Mouse (Mus musculus): ENCODE results near the gene Hcn2. TPM values are rescaled to one million over a fixed set of nuclear protein-coding genes. Genes with fewer than 3 reads are reported as not detected.

The Hcn2 gene
- total RNA-seq, 4 experiments from 2014 or later = 8.1 to 10.9 (median 10.3) TPM

DNA sequence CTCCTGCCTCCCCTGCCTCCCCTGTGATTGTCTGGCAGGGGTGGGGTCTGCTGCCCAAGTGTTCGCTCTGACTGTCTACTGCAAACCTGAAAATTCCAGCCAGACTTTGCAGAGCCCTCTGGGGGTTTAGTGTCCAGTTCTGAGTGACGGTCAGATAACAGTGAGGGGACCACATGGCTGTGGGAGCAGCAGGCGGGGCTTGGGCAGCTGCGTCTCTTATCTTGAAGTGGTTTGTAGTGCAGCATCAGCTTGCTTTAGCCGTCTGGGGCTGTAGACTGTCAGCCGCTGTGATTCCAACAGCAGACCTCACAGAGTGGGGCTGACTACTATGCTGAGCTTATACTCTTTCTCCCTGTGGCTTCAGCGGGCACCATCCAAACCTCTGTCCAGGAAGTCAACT lies 7.1 kb upstream of the Hcn2 start:
- DNase-seq = no peak

DNA sequence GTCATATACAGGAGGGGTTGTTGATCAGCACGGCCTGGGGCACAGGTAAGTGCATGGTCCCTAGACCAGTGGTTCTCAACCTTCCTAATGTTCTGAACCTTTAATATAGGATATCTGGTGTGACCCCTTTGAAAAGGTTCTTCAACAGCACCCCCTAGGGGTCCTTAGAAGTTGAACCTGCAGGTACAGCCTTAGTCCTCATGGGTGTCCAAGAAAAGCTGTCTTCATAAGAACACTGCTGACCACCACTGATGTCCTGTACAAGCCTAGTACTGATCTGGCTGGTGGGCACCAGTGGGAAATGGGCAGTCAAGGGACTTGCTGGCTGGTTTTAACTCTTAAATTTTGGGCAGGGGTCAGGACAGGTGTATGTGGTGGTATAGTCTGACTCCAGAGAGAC lies 4.4 kb upstream of the Hcn2 start:
- DNase-seq = no peak

DNA sequence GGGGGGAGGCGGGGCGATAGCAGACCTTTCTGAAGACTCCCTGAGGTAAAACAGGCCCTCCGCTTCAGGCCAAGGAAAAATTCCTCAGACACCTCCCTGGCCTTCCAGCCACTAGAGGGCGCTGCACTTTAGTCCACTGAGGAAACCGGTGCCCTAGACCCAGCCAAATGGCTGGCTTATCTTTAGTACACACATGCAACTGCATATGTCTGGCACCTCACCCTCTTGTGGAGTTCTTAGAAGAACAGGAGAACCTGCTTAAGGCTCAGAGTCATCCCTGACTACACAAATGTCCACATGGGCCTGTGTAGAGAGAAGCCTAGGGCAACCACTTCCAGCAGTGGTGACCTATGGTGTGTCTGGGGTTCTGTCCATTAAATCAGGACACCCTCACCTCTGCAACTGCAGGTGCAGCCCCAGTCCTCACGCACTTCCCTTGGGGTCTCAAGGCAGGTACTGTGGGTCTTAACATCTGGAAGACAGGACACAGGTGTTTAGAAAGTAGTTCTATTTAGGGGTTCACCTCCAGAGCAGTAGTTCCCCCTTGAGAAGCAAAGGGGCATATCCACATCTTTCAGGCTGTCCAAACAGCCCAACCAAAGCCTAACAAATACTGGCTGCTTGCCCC lies 3.8 kb upstream of the Hcn2 start:
- DNase-seq = no peak

DNA sequence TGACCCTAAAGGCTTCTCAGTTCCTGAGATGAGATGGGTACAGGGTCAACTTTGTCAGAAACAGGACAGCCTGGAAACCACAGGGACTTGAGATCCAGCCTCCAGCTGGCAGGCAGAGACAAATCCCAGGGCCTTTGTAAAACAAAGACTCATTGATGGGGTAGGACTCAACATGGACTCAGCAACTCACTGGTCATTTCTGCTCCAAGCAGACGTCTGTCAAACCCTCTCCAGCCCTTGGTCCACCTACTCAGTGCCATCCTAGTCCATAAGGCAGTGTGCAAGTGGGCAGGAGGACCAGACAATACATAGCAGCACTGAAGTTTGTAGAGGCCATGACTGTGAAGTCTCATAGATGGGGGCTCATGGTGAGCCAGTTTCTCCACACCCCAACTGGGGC lies 3.3 kb upstream of the Hcn2 start:
- DNase-seq = no peak

DNA sequence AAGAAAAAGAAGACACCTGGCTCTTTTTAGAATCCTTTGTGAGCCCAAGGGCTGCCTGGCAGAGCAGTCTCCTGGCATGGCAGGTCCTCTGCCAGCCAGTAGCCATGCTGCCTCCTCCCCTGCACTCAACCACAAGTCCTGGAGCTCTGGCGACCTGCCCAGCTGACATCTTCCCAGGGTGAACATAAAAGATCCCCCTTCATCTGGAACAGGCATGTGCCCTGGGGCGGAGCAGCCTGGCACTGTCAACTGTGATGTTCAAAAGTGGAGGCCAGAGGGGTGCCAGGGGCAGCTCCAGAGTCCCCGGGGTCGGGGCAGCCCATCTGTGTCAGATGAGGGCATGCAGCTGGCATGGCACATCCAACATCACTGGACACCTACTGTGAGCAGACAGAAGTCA lies 1.4 kb upstream of the Hcn2 start:
- no peak for DNase-seq

DNA sequence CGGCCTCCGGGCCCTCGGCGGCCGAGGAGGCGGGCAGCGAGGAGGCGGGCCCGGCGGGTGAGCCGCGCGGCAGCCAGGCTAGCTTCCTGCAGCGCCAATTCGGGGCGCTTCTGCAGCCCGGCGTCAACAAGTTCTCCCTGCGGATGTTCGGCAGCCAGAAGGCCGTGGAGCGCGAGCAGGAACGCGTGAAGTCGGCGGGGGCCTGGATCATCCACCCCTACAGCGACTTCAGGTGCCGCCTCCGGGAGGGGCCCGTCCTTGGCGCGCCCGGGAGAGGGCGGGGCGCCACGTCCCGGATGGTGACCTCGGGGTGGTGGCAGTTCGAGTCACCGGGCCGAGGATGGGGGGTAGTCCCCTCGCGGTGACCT lies 538 bp downstream of the Hcn2 start:
- DNase-seq = no peak

DNA sequence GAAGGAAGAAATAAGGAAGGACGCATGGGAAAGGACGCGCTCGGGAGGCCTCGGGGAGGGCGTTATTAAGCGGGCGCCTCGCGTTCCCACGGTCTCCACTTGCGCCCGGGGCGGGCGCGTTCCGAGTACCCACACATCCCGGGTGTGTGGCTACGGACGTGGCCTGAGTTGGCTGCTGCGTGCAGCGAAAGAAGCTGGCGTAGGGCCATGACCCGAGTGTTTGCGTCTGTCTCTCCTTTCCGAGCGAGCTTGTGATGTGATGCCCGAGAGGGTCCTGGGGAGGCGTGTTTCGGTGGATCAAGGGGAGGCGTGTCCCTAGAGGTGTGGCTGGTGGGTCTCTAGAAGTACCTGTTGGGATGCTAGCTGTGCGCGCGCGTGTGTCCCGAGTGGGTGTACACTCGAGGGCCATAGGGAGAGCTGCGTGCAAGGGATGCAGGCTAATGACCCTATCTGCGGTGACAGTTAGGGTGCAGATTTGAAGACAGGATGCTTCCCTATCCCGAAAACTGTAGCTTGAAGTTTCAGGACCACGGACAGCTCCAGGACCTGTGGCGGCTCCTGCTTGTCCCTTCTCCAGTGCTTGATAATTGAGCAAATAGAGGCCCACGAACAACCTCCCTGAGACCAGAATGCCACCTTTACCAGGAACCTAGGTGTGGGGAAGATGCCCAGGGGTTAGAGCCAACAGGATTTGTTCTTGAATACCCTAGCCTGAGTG lies 1.4 kb downstream of the Hcn2 start:
- no peak for DNase-seq

DNA sequence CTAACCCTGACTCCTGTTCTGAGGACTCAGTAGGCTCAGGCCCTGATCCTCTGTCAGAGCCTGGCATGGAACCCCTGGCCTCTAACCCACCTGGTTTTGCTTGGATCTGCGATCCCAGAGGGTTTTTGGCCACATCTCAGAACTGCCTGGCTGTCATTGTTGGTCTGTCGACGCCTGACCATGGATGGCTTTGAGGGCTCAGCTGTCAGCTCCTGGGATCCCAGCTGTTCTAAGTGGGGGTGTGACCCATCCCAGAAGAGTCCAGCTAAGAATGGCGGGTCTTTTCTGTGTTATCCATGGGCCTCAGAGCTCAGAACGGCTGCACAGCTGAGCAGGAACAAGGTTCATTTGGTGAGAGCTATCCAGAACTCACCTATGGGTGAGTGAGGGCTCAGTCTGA lies 4.7 kb downstream of the Hcn2 start:
- no peak for DNase-seq

DNA sequence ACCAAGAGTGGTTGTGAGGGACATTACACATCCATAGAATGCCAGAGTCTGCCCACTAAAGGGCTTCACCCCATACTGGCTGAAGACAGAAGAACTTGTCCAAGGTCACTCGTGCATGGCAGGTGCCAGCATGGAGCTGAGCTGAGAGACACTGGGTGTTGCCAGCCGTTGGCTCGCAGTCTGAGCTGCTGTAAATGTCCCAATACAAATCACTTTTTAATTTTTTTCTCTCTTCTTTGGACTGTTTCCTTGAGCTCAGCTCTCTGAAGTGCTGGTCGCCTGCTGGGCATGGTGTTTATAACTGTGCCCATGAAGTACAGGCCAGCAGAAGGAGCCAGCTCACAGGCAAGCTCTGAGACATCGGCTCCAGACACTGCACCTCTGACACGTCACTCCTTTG lies 6.6 kb downstream of the Hcn2 start:
- DNase-seq = no peak

DNA sequence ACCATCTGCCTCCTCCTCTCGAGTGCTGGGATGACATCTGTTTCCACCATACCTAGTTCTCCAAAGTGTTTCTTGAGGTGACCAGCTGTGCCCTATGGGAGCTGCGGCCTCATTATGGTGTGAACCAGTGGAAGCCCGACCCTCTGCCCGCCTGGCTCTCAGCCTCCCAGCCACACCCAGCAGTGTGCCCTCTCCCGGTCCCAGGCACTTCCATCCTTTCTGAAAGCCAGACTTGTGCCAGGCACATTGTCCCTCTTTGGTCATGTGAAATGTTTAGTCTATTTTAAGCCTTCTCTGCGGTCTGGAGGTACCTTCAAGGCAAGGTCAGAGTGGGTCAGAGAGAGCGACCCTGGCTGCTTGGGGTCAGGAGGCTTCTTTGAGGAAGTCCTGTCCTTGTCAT lies 7.3 kb downstream of the Hcn2 start:
- no peak for DNase-seq

DNA sequence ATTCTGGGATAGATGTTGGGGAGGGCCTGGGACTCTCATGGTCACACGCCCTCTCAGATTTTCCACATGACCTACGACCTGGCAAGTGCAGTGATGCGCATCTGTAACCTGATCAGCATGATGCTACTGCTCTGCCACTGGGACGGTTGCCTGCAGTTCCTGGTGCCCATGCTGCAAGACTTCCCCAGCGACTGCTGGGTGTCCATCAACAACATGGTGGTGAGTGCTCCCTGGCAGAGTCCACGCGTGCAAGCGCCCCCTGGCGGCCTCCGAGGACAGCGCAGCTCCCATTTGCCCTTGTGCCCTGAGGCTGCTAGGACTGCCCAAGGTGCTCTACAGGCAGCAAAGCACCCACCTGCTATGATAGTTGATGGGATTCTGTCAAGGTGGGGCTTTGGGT lies 9.7 kb downstream of the Hcn2 start:
- DNase-seq = no peak

DNA sequence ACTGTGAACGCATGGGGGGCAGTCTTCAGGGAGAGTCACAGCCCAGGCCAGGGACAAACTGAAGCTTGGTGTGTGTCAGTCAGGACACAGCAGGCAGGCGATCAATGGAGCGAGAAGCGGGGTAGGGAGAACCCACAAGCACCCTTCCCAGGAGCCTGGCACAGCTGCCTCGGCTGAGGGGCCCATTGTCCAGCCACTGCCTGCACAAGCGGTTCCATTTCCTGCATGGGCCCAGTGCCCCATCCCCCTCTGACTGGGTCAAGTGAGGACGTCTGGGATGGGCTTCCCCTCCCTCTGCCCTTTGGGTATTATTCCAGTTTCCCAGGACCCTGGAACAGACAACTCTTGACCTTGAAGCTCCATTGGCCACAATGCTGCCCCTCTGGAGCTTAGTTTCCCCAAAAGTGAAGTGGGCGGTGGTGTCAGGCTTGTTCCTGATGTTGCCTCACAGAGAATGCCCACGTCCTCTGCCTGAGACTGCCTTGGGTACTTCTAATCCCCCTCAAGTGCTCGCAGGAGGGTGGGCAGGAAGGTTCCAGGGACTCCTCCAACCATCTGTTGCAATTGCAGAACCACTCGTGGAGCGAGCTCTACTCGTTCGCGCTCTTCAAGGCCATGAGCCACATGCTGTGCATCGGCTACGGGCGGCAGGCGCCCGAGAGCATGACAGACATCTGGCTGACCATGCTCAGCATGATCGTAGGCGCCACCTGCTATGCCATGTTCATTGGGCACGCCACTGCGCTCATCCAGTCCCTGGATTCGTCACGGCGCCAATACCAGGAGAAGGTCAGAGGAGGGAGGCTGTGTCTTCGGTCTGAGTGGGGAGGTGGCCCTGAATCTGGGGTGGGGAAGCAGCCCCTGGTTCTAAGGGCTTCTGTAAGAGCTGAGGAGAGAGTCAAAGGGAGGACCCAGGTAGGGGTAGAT lies 12.2 kb downstream of the Hcn2 start:
- DNase-seq = no peak

DNA sequence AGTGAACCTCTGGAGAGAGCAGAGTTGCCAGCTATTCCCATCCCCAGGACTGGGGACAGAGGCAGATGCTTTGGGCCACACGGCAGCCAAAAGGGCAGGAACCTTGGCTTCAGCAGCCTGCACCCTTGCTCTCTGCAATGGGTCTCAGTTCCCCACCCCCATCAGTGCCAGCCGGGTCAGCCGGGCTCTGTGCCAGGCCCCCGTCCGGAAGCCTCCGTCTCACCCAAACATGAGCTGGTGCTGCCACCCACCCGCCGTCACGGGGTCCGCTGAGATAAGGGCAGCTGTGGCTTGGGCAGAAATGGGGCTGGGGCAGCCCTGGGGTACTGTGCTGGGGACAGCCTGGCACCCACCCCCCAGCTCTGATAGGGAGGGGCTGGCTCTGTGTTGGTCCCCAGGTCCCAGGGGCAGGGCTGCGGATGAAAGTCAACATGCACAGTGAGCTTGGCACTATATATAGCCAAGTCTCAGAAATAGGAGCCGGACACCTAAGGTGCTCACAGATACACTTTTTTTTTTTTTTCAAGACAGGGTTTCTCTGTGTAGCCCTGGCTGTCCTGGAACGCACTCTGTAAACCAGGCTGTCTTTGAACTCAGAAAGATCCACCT lies 13.0 kb downstream of the Hcn2 start:
- no peak for DNase-seq

DNA sequence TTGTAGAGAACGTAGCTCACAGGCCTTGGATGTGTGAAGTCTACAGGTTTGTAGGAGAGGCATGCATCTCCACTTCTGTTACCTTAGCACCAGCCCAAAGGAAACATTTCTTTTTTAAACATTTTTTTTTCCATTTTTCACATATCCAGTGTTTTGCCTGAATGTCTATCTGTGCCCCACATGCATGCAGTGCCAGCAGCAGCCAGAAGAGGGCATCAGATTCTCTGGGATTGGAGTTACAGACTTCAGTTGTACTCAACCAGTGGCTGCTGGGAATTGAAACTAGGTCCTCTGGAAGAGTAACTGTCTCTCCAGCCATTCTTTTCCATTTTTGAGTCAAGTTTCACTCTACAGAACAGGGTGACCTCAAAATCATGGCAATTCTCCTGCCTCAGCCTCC lies 16.1 kb downstream of the Hcn2 start:
- DNase-seq = no peak

DNA sequence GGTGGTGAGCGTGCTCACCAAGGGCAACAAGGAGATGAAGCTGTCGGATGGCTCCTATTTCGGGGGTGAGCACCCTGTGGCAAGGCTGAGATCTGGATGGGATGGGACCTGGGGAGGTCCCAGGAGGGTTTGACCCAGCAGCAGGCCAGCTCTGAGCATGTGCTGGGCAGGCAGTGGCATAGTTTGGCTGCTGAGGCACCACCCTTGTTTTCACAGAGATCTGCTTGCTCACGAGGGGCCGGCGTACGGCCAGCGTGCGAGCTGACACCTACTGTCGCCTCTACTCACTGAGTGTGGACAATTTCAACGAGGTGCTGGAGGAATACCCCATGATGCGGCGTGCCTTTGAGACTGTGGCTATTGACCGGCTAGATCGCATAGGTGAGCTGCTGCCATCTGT lies 17.4 kb downstream of the Hcn2 start:
- DNase-seq = no peak

DNA sequence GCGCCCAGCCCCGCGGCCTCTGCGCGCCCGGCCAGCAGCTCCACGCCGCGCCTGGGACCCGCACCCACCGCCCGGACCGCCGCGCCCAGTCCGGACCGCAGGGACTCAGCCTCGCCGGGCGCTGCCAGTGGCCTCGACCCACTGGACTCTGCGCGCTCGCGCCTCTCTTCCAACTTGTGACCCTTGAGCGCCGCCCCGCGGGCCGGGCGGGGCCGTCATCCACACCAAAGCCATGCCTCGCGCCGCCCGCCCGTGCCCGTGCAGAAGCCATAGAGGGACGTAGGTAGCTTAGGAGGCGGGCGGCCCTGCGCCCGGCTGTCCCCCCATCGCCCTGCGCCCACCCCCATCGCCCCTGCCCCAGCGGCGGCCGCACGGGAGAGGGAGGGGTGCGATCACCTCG lies 18.9 kb downstream of the Hcn2 start:
- no peak for DNase-seq

DNA sequence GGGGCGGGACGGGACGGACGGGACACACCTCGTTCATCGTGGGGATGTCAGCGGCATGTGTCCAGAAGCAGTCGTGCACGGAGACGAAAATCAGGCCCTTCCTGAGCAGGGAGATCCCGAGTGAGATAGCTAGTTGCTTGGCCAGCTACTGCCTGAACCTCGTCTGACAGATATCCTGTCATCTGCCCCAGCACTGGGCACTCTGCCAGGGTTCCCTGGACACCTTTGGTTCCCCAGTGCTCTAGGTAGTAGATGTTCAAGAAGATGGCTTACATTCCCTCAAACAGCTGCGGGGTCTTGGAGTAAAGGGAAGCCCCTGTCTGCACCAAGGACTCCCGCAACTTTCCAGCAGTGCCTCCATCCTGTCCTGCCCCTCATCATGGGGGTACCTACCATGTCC lies 20.3 kb downstream of the Hcn2 start:
- no peak for DNase-seq

DNA sequence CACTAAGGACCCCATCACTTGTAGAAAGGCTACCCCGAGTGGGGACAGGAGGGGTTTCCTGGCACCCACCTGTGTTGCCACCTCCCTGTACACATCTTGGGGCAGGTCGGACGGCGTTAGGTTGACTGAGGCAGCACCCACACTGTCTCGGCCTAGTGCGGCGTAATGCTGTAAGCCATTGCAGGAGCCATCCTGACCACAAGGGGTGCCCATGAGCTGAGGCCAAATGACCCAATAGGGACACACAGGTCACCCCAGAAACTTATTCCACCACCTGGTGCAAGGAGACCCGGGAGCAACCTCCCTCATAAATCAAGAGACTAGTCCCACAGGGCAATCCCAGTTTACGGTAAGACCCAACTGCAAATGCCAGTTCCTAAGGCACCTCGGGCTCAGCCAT lies 21.8 kb downstream of the Hcn2 start:
- DNase-seq = no peak

DNA sequence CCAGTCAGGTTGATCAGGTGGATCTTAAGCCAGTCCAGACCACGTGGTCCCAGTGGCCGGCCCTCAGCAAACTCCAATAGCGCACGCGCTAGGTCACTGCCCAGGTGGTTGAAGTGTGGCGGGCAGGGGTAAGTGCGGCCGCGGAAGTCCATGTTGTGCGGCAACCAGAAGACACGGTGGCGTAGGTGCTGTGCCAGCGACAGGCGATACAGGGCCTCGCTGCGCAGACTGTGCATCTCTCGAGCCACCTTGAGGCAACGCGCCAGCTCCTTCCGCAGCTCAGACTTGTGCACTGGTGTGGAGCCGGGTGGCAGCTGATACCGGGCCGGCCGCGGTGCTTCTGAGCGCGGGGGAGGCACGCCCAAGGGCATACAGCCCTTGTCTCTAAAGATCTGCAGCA lies 22.8 kb downstream of the Hcn2 start:
- DNase-seq = no peak

DNA sequence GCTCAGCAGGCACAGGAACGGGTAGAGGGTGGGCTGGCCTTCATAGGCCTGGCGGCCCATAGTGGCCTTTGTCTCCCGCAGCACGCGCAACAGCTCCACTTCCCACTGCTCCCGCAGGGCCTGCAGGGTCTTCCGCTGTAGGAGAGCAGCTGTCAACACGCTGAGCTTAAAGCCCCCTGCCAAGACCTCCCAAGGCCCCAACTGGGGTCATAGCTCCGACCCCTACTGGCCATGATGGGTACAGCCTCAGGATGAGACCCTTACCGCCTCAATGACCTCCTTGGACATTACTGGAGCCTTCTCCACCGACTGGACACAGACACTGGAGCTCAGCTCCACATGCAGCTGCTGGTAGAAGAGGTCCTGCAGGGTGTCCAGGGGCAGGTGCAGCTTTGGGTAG lies 24.4 kb downstream of the Hcn2 start:
- no peak for DNase-seq

DNA sequence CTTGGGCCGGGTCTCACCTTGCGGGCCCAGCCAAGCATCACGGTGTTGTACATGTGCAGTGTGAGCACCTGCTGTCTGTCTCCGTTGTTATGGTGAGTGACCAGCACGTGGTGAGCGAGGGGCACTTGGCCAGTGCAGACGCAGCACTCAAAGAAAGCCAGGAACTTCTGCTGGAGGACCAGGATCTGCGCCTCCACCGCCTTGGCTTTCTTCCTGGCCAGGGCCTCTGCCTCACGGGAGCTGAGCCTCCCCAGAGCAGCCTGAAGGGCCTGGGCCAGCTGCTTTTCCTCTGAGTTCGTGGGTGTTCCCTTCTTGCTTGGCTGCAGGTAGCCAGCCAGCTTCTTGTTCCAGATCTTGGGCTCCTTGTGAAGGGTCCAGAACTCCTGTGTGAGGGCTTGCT lies 26.7 kb downstream of the Hcn2 start:
- DNase-seq = no peak

DNA sequence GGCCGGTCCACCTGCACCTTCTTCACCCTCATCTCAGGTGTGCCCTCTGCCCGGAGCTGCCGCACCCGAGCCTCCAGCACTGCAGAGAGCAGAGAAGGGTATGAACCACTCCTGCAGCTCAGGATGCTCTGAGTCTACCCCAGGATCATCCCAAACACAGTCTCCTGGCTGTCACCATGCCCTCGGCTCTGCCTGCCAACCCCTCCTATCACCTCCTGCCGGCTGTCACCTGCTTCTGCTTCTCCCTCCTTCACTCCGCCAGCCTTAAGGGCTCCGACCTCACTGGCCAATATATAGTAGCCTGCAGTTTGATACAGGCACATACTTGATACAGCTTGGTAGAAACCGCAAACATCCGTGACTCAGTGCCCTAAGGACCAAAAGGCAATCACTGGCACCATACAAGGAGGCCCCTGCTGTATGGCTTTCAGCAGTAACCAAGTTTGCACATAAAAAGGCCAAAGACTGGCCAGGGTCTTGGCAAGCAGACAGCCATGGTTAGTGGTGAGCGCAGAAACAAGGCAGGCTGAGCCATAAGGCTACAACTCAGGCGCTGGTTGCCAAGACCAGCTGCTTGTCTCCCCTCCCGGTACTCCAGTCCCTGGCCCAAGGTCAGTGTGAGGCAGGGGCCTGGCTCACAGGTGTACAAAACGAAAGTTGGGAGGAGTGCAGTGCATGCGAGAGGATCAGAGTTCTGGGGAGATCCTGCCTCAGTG lies 27.4 kb downstream of the Hcn2 start:
- no peak for DNase-seq

DNA sequence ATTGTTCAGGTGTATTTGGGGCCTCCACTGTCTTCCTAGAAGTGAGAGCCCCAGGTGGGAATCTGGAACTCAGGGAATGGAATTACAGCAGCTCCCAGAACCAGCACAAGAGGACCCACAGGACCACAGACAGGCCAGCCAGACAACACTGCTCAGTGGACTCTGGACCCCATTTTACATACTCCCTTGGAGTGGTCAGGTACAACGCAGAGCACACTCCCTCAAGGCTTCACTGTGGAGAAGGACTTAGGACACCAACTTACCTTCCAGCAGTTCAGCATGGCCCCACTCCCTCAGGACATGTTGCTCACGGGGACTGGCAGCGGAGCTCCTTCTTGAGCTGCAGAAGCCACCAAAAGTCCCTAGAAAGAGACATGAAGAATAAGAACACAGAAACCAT lies 29.0 kb downstream of the Hcn2 start:
- no peak for DNase-seq
